Mouse (Mus musculus): ENCODE data around the gene Calm3. TPM values are rescaled to one million over a fixed set of nuclear protein-coding genes. Genes with fewer than 3 reads are reported as not detected.

Calm3 gene
- polyA plus RNA-seq, 1 experiment from 2014 or later, result 58.8 TPM

GRCm38 (mm10) chr7:16906281-16906680, 17.6 kb downstream of the Calm3 start, which contains the start of gene Ptgir:
TSS of gene Ptgir (plus strand) at chr7:16906490.
- no peak within 1 kb of the TSS for H3K27ac ChIP-seq (ENCODE audit: low read depth)
- H3K27me3 ChIP-seq (ENCODE audit: insufficient read depth, low read length), result no peaks in the 10 kb centered on the region
- peaks cover 10% of the 10 kb centered on the region; the same call in 1 of the 2 replicates for H3K4me1 ChIP-seq (ENCODE audit: insufficient read depth)
- no peak within 1 kb of the TSS; the same call in 1 of the 2 replicates for H3K4me3 ChIP-seq (ENCODE audit: low read depth, low read length)
- no peak within 1 kb of the TSS for H3K9ac ChIP-seq (replicated peaks)
- H3K9me3 ChIP-seq (ENCODE audit: low read length), result no peaks in the 10 kb centered on the region
- no peak for DNase-seq
- 17% methylated on average over 6 of the region's 6 CpGs for WGBS (ENCODE audit: insufficient replicate concordance)
- no peak for ATAC-seq
- no peak for TF ChIP-seq EP300 (IDR thresholded peaks at IDR 0.05; ENCODE audit: low read depth)
- H3K36me3 ChIP-seq (replicated peaks; ENCODE audit: insufficient read depth, low read length), result no peaks in the 10 kb centered on the region
- H3K4me2 ChIP-seq (ENCODE audit: low read depth, low read length), result peak within 1 kb of the TSS; percentile 58

GRCm38 (mm10) chr7:16905491-16906021, 18.4 kb downstream of the Calm3 start:
- Histone ChIP-seq H3K36me3 (replicated peaks; ENCODE audit: insufficient read depth, low read length) (no peaks in the 10 kb centered on the region), H3K27me3 (ENCODE audit: insufficient read depth, low read length) (no peaks in the 10 kb centered on the region), H3K4me1 (ENCODE audit: insufficient read depth) (peaks cover 10% of the 10 kb centered on the region; the same call in 1 of the 2 replicates), H3K9me3 (ENCODE audit: low read length) (no peaks in the 10 kb centered on the region), H3K4me3 (ENCODE audit: low read depth, low read length) (no peak overlapping the region), H3K27ac (ENCODE audit: low read depth) (no peak overlapping the region), H3K9ac (replicated peaks) (no peak overlapping the region), H3K4me2 (ENCODE audit: low read depth, low read length) (no peak overlapping the region)
- DNase-seq, result no peak
- TF ChIP-seq CTCF (IDR thresholded peaks at IDR 0.05; ENCODE audit: low read depth) (no peak), EP300 (IDR thresholded peaks at IDR 0.05; ENCODE audit: low read depth) (no peak)
- 50% methylated on average over 9 of the region's 9 CpGs for whole genome bisulfite sequencing (ENCODE audit: insufficient replicate concordance)
- ATAC-seq, result no peak

- H3K27ac ChIP-seq (ENCODE audit: low read depth), result no peak overlapping the region
- 0 out of 2 replicates have a peak, but pooled peaks have one; percentile 24 for ATAC-seq
- no peaks in the 10 kb centered on the region for H3K27me3 ChIP-seq (ENCODE audit: insufficient read depth, low read length)
- H3K36me3 ChIP-seq (replicated peaks; ENCODE audit: insufficient read depth, low read length), result no peaks in the 10 kb centered on the region
- H3K4me1 ChIP-seq (ENCODE audit: insufficient read depth), result peaks cover 8% of the 10 kb centered on the region; the same call in 1 of the 2 replicates
- no peaks in the 10 kb centered on the region for H3K9me3 ChIP-seq (ENCODE audit: low read length)
- H3K4me2 ChIP-seq (ENCODE audit: low read depth, low read length), result no peak overlapping the region
- TF ChIP-seq EP300 (IDR thresholded peaks at IDR 0.05; ENCODE audit: low read depth) (no peak), CTCF (IDR thresholded peaks at IDR 0.05; ENCODE audit: low read depth) (no peak)
- no peak overlapping the region for H3K9ac ChIP-seq (replicated peaks)
- no peak for DNase-seq
- WGBS (ENCODE audit: insufficient replicate concordance), result 32% methylated on average over 6 of the region's 10 CpGs
- H3K4me3 ChIP-seq (ENCODE audit: low read depth, low read length), result no peak overlapping the region
Measured at GRCm38 (mm10) chr7:16904120-16904675, 19.7 kb downstream of the Calm3 start.

- H3K4me1 ChIP-seq (ENCODE audit: insufficient read depth), result peaks cover 2% of the 10 kb centered on the region; the same call in 1 of the 2 replicates
- DNase-seq (no peak), ATAC-seq (no peak)
- TF ChIP-seq CTCF (IDR thresholded peaks at IDR 0.05; ENCODE audit: low read depth) (no peak), EP300 (IDR thresholded peaks at IDR 0.05; ENCODE audit: low read depth) (no peak)
- H3K4me3 ChIP-seq (ENCODE audit: low read depth, low read length), result no peak overlapping the region
- H3K36me3 ChIP-seq (replicated peaks; ENCODE audit: insufficient read depth, low read length), result no peaks in the 10 kb centered on the region
- H3K4me2 ChIP-seq (ENCODE audit: low read depth, low read length), result no peak overlapping the region
- H3K27ac ChIP-seq (ENCODE audit: low read depth), result no peak overlapping the region
- no peaks in the 10 kb centered on the region for H3K27me3 ChIP-seq (ENCODE audit: insufficient read depth, low read length)
- 32% methylated on average over 2 of the region's 2 CpGs for WGBS (ENCODE audit: insufficient replicate concordance)
- H3K9ac ChIP-seq (replicated peaks), result no peak overlapping the region
- H3K9me3 ChIP-seq (ENCODE audit: low read length), result no peaks in the 10 kb centered on the region
Measured at GRCm38 (mm10) chr7:16903439-16903955, 20.4 kb downstream of the Calm3 start.

GRCm38 (mm10) chr7:16900526-16900925, 23.4 kb downstream of the Calm3 start:
- Histone ChIP-seq H3K4me3 (ENCODE audit: low read depth, low read length) (no peak overlapping the region), H3K4me1 (ENCODE audit: insufficient read depth) (0 out of 2 replicates have a peak, but pooled peaks cover 2% of the 10 kb centered on the region), H3K36me3 (replicated peaks; ENCODE audit: insufficient read depth, low read length) (no peaks in the 10 kb centered on the region), H3K9ac (replicated peaks) (no peak overlapping the region), H3K27ac (ENCODE audit: low read depth) (no peak overlapping the region), H3K27me3 (ENCODE audit: insufficient read depth, low read length) (no peaks in the 10 kb centered on the region; the same call in 1 of the 2 replicates), H3K9me3 (ENCODE audit: low read length) (no peaks in the 10 kb centered on the region), H3K4me2 (ENCODE audit: low read depth, low read length) (no peak overlapping the region)
- WGBS (ENCODE audit: insufficient replicate concordance), result 46% methylated on average over 5 of the region's 5 CpGs
- ATAC-seq (no peak), DNase-seq (no peak)
- TF ChIP-seq CTCF (IDR thresholded peaks at IDR 0.05; ENCODE audit: low read depth), result no peak
- TF ChIP-seq EP300 (IDR thresholded peaks at IDR 0.05; ENCODE audit: low read depth), result no peak

GRCm38 (mm10) chr7:16895511-16895910, 28.4 kb downstream of the Calm3 start:
- Histone ChIP-seq H3K4me1 (ENCODE audit: insufficient read depth) (peaks cover 10% of the 10 kb centered on the region), H3K27ac (ENCODE audit: low read depth) (no peak overlapping the region), H3K4me3 (ENCODE audit: low read depth, low read length) (no peak overlapping the region), H3K27me3 (ENCODE audit: insufficient read depth, low read length) (peaks cover 36% of the 10 kb centered on the region), H3K9me3 (ENCODE audit: low read length) (no peaks in the 10 kb centered on the region), H3K9ac (replicated peaks) (no peak overlapping the region), H3K4me2 (ENCODE audit: low read depth, low read length) (peak overlapping the region; percentile 58), H3K36me3 (replicated peaks; ENCODE audit: insufficient read depth, low read length) (no peaks in the 10 kb centered on the region)
- DNase-seq, result no peak
- ATAC-seq, result no peak
- 38% methylated on average over 10 of the region's 10 CpGs for WGBS (ENCODE audit: insufficient replicate concordance)
- TF ChIP-seq EP300 (IDR thresholded peaks at IDR 0.05; ENCODE audit: low read depth), result no peak
- no peak for TF ChIP-seq CTCF (IDR thresholded peaks at IDR 0.05; ENCODE audit: low read depth)
